Comparison of ENCODE assay signal across 24 mouse cellular contexts in the genomic region with DNA sequence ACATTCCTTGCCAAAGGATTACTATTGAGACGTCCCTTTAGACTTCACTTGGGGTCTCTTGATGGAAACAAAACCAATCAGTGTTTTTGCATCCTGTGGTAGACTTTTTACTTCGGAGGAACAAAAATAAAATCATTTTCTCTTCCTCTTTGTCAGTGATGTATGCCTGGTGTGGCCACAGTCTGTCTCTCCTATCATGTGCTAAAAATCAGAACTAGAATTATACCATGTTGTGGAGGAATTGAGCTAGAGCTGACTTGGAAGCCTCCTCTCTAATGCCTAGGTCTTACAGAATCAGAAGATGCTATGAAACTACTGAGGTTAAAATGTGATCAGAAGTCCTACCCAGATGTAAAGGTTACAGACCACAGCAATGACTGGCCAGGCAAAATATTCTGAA.
"Had no signal": no experiment of that assay in that cellular context is flagged by ENCODE, and none has a peak within 500 bp of the region (broad histone marks: within the 10 kb centered on the region; RNA-seq: fewer than 3 reads in every experiment).

No protein-coding gene starts in this region.

- ATAC-seq: intestine, embryonic 15.5 days; liver, embryonic 12.5 days had no signal

- H3K9ac ChIP-seq: intestine, embryonic 15.5 days; limb, embryonic 13.5 days; liver, embryonic 12.5 days; liver, embryonic 15.5 days; lung, embryonic 15.5 days; neural tube, embryonic 12.5 days; neural tube, embryonic 15.5 days had no signal

- DNase-seq: kidney, adult 18-20 months; kidney, adult 9 months; kidney, postnatal 14 days; layer of hippocampus, adult 9-11 months; liver; lung, adult 18-20 months; lung, postnatal 10 days; lung, postnatal 4 days; midbrain, embryonic 14.5 days; right cerebral cortex, postnatal 25 days; thymus, adult 2 months; thymus, postnatal 25 days had no signal

- H3K9me3 ChIP-seq: intestine, embryonic 15.5 days; limb, embryonic 10.5 days; limb, embryonic 13.5 days; liver, embryonic 12.5 days; liver, embryonic 15.5 days; lung, embryonic 15.5 days; megakaryocyte, embryonic 14.5 days; neural tube, embryonic 12.5 days; neural tube, embryonic 15.5 days had no signal

- H3K4me3 ChIP-seq: intestine, embryonic 15.5 days; layer of hippocampus, adult 2 months; limb, embryonic 10.5 days; limb, embryonic 13.5 days; liver, embryonic 12.5 days; liver, embryonic 15.5 days; lung, embryonic 15.5 days; megakaryocyte, embryonic 14.5 days; neural tube, embryonic 12.5 days; neural tube, embryonic 15.5 days had no signal

- H3K4me1 ChIP-seq: intestine, embryonic 15.5 days; limb, embryonic 10.5 days; limb, embryonic 13.5 days; liver, embryonic 12.5 days; liver, embryonic 15.5 days; lung, embryonic 15.5 days; megakaryocyte, embryonic 14.5 days; neural tube, embryonic 12.5 days; neural tube, embryonic 15.5 days had no signal

- H3K27me3 ChIP-seq: intestine, embryonic 15.5 days; limb, embryonic 13.5 days; liver, embryonic 12.5 days; liver, embryonic 15.5 days; lung, embryonic 15.5 days; megakaryocyte, embryonic 14.5 days; neural tube, embryonic 12.5 days; neural tube, embryonic 15.5 days had no signal

- H3K27ac ChIP-seq: intestine, embryonic 15.5 days; layer of hippocampus, adult 2 months; limb, embryonic 10.5 days; limb, embryonic 13.5 days; liver, embryonic 12.5 days; liver, embryonic 15.5 days; lung, embryonic 15.5 days; neural tube, embryonic 12.5 days; neural tube, embryonic 15.5 days; stomach, postnatal 0 days had no signal

- H3K4me2 ChIP-seq: intestine, embryonic 15.5 days; limb, embryonic 13.5 days; liver, embryonic 12.5 days; liver, embryonic 15.5 days; lung, embryonic 15.5 days; midbrain, embryonic 11.5 days; neural tube, embryonic 12.5 days; neural tube, embryonic 15.5 days had no signal

- H3K36me3 ChIP-seq: intestine, embryonic 15.5 days; limb, embryonic 10.5 days; limb, embryonic 13.5 days; liver, embryonic 12.5 days; liver, embryonic 15.5 days; lung, embryonic 15.5 days; neural tube, embryonic 12.5 days; neural tube, embryonic 15.5 days had no signal
